Mouse (Mus musculus): ENCODE data around the gene Depdc1b.

The Depdc1b gene

GRCm38 (mm10) chr13:108429623-108430022, 113.5 kb downstream of the Depdc1b start:
- in situ Hi-C loops (cut with MboI; ENCODE audit: low sequenced_read_pairs), result no loop called here

GRCm38 (mm10) chr13:108431776-108432175, 115.6 kb downstream of the Depdc1b start:
- in situ Hi-C loops (cut with MboI; ENCODE audit: low sequenced_read_pairs), result no loop called here

- in situ Hi-C loops (cut with MboI; ENCODE audit: low sequenced_read_pairs), result no loop called here
Observed at GRCm38 (mm10) chr13:108435687-108436086, 119.6 kb downstream of the Depdc1b start.

- in situ Hi-C loops (cut with MboI; ENCODE audit: low sequenced_read_pairs), result no loop called here
Observed at GRCm38 (mm10) chr13:108437424-108437823, 121.3 kb downstream of the Depdc1b start.

GRCm38 (mm10) chr13:108439012-108439411, 122.9 kb downstream of the Depdc1b start:
- in situ Hi-C loops (cut with MboI; ENCODE audit: low sequenced_read_pairs), result no loop called here

- in situ Hi-C loops (cut with MboI; ENCODE audit: low sequenced_read_pairs), result no loop called here
Observed at GRCm38 (mm10) chr13:108448348-108448931, 132.3 kb downstream of the Depdc1b start.

GRCm38 (mm10) chr13:108449116-108450097, 133.3 kb downstream of the Depdc1b start, which contains the start of gene Pde4d:
Gene Pde4d (plus strand): TSS chr13:108449948.
- in situ Hi-C loops (cut with MboI; ENCODE audit: low sequenced_read_pairs), result no loop called here

- in situ Hi-C loops (cut with MboI; ENCODE audit: low sequenced_read_pairs), result no loop called here
Observed at GRCm38 (mm10) chr13:108451122-108451521, 135.0 kb downstream of the Depdc1b start.

- in situ Hi-C loops (cut with MboI; ENCODE audit: low sequenced_read_pairs), result no loop called here
Observed at GRCm38 (mm10) chr13:108453064-108453919, 137.2 kb downstream of the Depdc1b start.
